Mouse (Mus musculus): Measurements from ENCODE around the gene Zfp36. TPM values are rescaled to one million over a fixed set of nuclear protein-coding genes. Genes with fewer than 3 reads are reported as not detected.

Gene Zfp36
- 16.1 TPM for polyA plus RNA-seq (2014; fragmentation: Illumina TruSeq; extraction: RNeasy Lipid Tissue Mini Kit (QIAGEN cat#74804); ENCODE audit: low read depth, low replicate concordance)

GRCm38 (mm10) chr7:28380237-28381016, at the start of gene Zfp36:
Gene Zfp36 (minus strand): TSS chr7:28380253.

GRCm38 (mm10) chr7:28392429-28393271, 12.6 kb upstream of the Zfp36 start, which contains the start of the genes Med29 and Paf1:
Gene Med29 (minus strand): TSS chr7:28392708.
Gene Paf1 (plus strand): TSS chr7:28392951.

GRCm38 (mm10) chr7:28372251-28373108, 7.6 kb downstream of the Zfp36 start, which contains the start of gene Plekhg2:
Gene Plekhg2 (minus strand): TSS chr7:28372599.

GRCm38 (mm10) chr7:28350155-28350883, 29.7 kb downstream of the Zfp36 start, which contains the start of gene Rps16:
Gene Rps16 (plus strand): TSS chr7:28350652.

GRCm38 (mm10) chr7:28338108-28338998, 41.7 kb downstream of the Zfp36 start, which contains the start of gene Supt5:
Gene Supt5 (minus strand): TSS chr7:28338746.

Other genes with a start within 250 kb of the Zfp36 start
- 12.5 TPM for gene Fbl, start 210.5 kb downstream of the Zfp36 start, polyA plus RNA-seq (2014; fragmentation: Illumina TruSeq; extraction: RNeasy Lipid Tissue Mini Kit (QIAGEN cat#74804); ENCODE audit: low read depth, low replicate concordance)
- gene Dyrk1b, start 200.8 kb downstream of the Zfp36 start, polyA plus RNA-seq (2014; fragmentation: Illumina TruSeq; extraction: RNeasy Lipid Tissue Mini Kit (QIAGEN cat#74804); ENCODE audit: low read depth, low replicate concordance), result 0.64 TPM
- 23.3 TPM for gene Eid2, start 112.4 kb downstream of the Zfp36 start, polyA plus RNA-seq (2014; fragmentation: Illumina TruSeq; extraction: RNeasy Lipid Tissue Mini Kit (QIAGEN cat#74804); ENCODE audit: low read depth, low replicate concordance)
- 17.0 TPM for gene Eid2b, start 102.5 kb downstream of the Zfp36 start, polyA plus RNA-seq (2014; fragmentation: Illumina TruSeq; extraction: RNeasy Lipid Tissue Mini Kit (QIAGEN cat#74804); ENCODE audit: low read depth, low replicate concordance)
- gene Selenov, start 89.1 kb downstream of the Zfp36 start, polyA plus RNA-seq (2014; fragmentation: Illumina TruSeq; extraction: RNeasy Lipid Tissue Mini Kit (QIAGEN cat#74804); ENCODE audit: low read depth, low replicate concordance), result not detected
- not detected for gene Dll3, start 78.0 kb downstream of the Zfp36 start, polyA plus RNA-seq (2014; fragmentation: Illumina TruSeq; extraction: RNeasy Lipid Tissue Mini Kit (QIAGEN cat#74804); ENCODE audit: low read depth, low replicate concordance)
- 11.4 TPM for gene Timm50, start 68.2 kb downstream of the Zfp36 start, polyA plus RNA-seq (2014; fragmentation: Illumina TruSeq; extraction: RNeasy Lipid Tissue Mini Kit (QIAGEN cat#74804); ENCODE audit: low read depth, low replicate concordance)
- gene Supt5, start 41.5 kb downstream of the Zfp36 start, polyA plus RNA-seq (2014; fragmentation: Illumina TruSeq; extraction: RNeasy Lipid Tissue Mini Kit (QIAGEN cat#74804); ENCODE audit: low read depth, low replicate concordance), result 52.4 TPM
- 162 TPM for gene Rps16, start 29.6 kb downstream of the Zfp36 start, polyA plus RNA-seq (2014; fragmentation: Illumina TruSeq; extraction: RNeasy Lipid Tissue Mini Kit (QIAGEN cat#74804); ENCODE audit: low read depth, low replicate concordance)
- gene Plekhg2, start 7.7 kb downstream of the Zfp36 start, polyA plus RNA-seq (2014; fragmentation: Illumina TruSeq; extraction: RNeasy Lipid Tissue Mini Kit (QIAGEN cat#74804); ENCODE audit: low read depth, low replicate concordance), result 2.1 TPM
- gene Med29, start 12.5 kb upstream of the Zfp36 start, polyA plus RNA-seq (2014; fragmentation: Illumina TruSeq; extraction: RNeasy Lipid Tissue Mini Kit (QIAGEN cat#74804); ENCODE audit: low read depth, low replicate concordance), result 2.2 TPM
- 67.0 TPM for gene Paf1, start 12.7 kb upstream of the Zfp36 start, polyA plus RNA-seq (2014; fragmentation: Illumina TruSeq; extraction: RNeasy Lipid Tissue Mini Kit (QIAGEN cat#74804); ENCODE audit: low read depth, low replicate concordance)
- 7.7 TPM for gene Gmfg, start 57.2 kb upstream of the Zfp36 start, polyA plus RNA-seq (2014; fragmentation: Illumina TruSeq; extraction: RNeasy Lipid Tissue Mini Kit (QIAGEN cat#74804); ENCODE audit: low read depth, low replicate concordance)
- 0.58 TPM for gene Lrfn1, start 71.7 kb upstream of the Zfp36 start, polyA plus RNA-seq (2014; fragmentation: Illumina TruSeq; extraction: RNeasy Lipid Tissue Mini Kit (QIAGEN cat#74804); ENCODE audit: low read depth, low replicate concordance)
- not detected for gene Ifnl2, start 130.2 kb upstream of the Zfp36 start, polyA plus RNA-seq (2014; fragmentation: Illumina TruSeq; extraction: RNeasy Lipid Tissue Mini Kit (QIAGEN cat#74804); ENCODE audit: low read depth, low replicate concordance)
- gene Ifnl3, start 142.6 kb upstream of the Zfp36 start, polyA plus RNA-seq (2014; fragmentation: Illumina TruSeq; extraction: RNeasy Lipid Tissue Mini Kit (QIAGEN cat#74804); ENCODE audit: low read depth, low replicate concordance), result not detected
- not detected for gene Sycn, start 160.6 kb upstream of the Zfp36 start, polyA plus RNA-seq (2014; fragmentation: Illumina TruSeq; extraction: RNeasy Lipid Tissue Mini Kit (QIAGEN cat#74804); ENCODE audit: low read depth, low replicate concordance)
- gene Nccrp1, start 167.0 kb upstream of the Zfp36 start, polyA plus RNA-seq (2014; fragmentation: Illumina TruSeq; extraction: RNeasy Lipid Tissue Mini Kit (QIAGEN cat#74804); ENCODE audit: low read depth, low replicate concordance), result not detected
- gene Samd4b, start 217.9 kb upstream of the Zfp36 start, polyA plus RNA-seq (2014; fragmentation: Illumina TruSeq; extraction: RNeasy Lipid Tissue Mini Kit (QIAGEN cat#74804); ENCODE audit: low read depth, low replicate concordance), result 17.6 TPM
- gene Pak4, start 217.9 kb upstream of the Zfp36 start, polyA plus RNA-seq (2014; fragmentation: Illumina TruSeq; extraction: RNeasy Lipid Tissue Mini Kit (QIAGEN cat#74804); ENCODE audit: low read depth, low replicate concordance), result 2.2 TPM